Mouse (Mus musculus) stomach, postnatal 0 days (tissue): ENCODE measurements around the gene Alox5ap. TPM values are rescaled to one million over a fixed set of nuclear protein-coding genes. Genes with fewer than 3 reads are reported as not detected.
A peak's percentile ranks its signal among the peaks of the same experiment; 100 is the strongest.

Experiments used
- ATAC-seq: fragments of 200-750 bp; cut with Nextera tagmentation; 2 replicates; pipeline ENCODE4 v1.8.0; 2017; ENCODE audit not compliant: low FRiP score, low TSS enrichment
- DNase-seq: peaks from one replicate; pipeline ENCODE4 v3.0.0-alpha.2; 2016; ENCODE audit warnings: low spot score
- H3K27ac ChIP-seq: fragments of 300-500 bp; sonication (generic); replicated peaks from 2 replicates; pipeline ENCODE4 v1.5.1; 2014; ENCODE audit warnings: mild to moderate bottlenecking, control low read depth
- H3K27me3 ChIP-seq: fragments of 300-500 bp; sonication (generic); 2 replicates; pipeline ENCODE4 v1.6.1; 2014; ENCODE audit warnings: low read length; ENCODE audit not compliant: control insufficient read depth, insufficient read depth
- H3K36me3 ChIP-seq: fragments of 300-500 bp; sonication (generic); 2 replicates; pipeline ENCODE4 v1.6.1; 2014; ENCODE audit warnings: low read length, mixed read lengths; ENCODE audit not compliant: control insufficient read depth, insufficient read depth
- H3K4me1 ChIP-seq: fragments of 300-500 bp; sonication (generic); replicated peaks from 2 replicates; pipeline ENCODE4 v1.6.1; 2014; ENCODE audit warnings: antibody characterized with exemption; ENCODE audit not compliant: control insufficient read depth, insufficient read depth
- H3K4me2 ChIP-seq: fragments of 300-500 bp; sonication (generic); replicated peaks from 2 replicates; pipeline ENCODE4 v1.6.1; 2014; ENCODE audit warnings: low read depth, mild to moderate bottlenecking, control low read depth, moderate library complexity
- H3K4me3 ChIP-seq: fragments of 300-500 bp; sonication (generic); 2 replicates; pipeline ENCODE4 v1.5.1; 2014; ENCODE audit warnings: low read depth, low read length, control low read depth
- H3K9ac ChIP-seq: fragments of 300-500 bp; sonication (generic); 2 replicates; pipeline ENCODE4 v1.6.1; 2014; ENCODE audit warnings: mild to moderate bottlenecking, low read length, control low read depth, mixed read lengths
- H3K9me3 ChIP-seq: fragments of 300-500 bp; sonication (generic); 2 replicates; pipeline ENCODE4 v1.6.1; 2016; ENCODE audit warnings: low read length; ENCODE audit not compliant: control insufficient read depth
- CTCF ChIP-seq: IDR thresholded peaks from 2 replicates; pipeline ENCODE4 v1.5.1; 2016; ENCODE audit warnings: antibody characterized with exemption, low read depth, mild to moderate bottlenecking, moderate library complexity
- EP300 ChIP-seq: optimal IDR thresholded peaks from 2 replicates; pipeline ENCODE3; 2016; ENCODE audit warnings: antibody characterized with exemption
- WGBS: fragments of 180-500 bp; shearing (Covaris S2); extraction: QIAGEN DNeasy Blood & Tissue Kit; methylation state at CpG from one replicate; pipeline ENCODE4 v1.1.7; 2014; 5-methylcytosine and 5-hydroxymethylcytosine counted together
- polyA plus RNA-seq: library from polyadenylated mRNA; unstranded; fragments of >200 nt; fragmentation: Nextera tagmentation; extraction: Ambion mirVana; gene quantifications from 2 replicates; pipeline ENCODE4 v1.2.1, GENCODE M21; 2015

Gene Alox5ap
- polyA plus RNA-seq, 1 experiment from 2014 or later, result 9.3 TPM

GRCm38 (mm10) chr5:149321909-149322841 lies 57.6 kb downstream of the Alox5ap start:
- H3K27me3 ChIP-seq, result no peaks in the 10 kb centered on the region
- H3K9me3 ChIP-seq, result no peaks in the 10 kb centered on the region
- TF ChIP-seq EP300, result no peak
- peak; percentile 33; the same call in 1 of the 2 replicates for TF ChIP-seq CTCF
- ATAC-seq (no peak), DNase-seq (no peak)
- H3K4me1 ChIP-seq, result 0 out of 2 replicates have a peak, but pooled peaks cover 6% of the 10 kb centered on the region
- H3K4me3 ChIP-seq, result no peak overlapping the region
- H3K36me3 ChIP-seq, result no peaks in the 10 kb centered on the region
- H3K9ac ChIP-seq, result no peak overlapping the region
- H3K27ac ChIP-seq, result peak overlapping the region; percentile 0; the same call in 1 of the 2 replicates
- no peak overlapping the region for H3K4me2 ChIP-seq
- WGBS, result 29% methylated on average over 15 of the region's 15 CpGs

DNA sequence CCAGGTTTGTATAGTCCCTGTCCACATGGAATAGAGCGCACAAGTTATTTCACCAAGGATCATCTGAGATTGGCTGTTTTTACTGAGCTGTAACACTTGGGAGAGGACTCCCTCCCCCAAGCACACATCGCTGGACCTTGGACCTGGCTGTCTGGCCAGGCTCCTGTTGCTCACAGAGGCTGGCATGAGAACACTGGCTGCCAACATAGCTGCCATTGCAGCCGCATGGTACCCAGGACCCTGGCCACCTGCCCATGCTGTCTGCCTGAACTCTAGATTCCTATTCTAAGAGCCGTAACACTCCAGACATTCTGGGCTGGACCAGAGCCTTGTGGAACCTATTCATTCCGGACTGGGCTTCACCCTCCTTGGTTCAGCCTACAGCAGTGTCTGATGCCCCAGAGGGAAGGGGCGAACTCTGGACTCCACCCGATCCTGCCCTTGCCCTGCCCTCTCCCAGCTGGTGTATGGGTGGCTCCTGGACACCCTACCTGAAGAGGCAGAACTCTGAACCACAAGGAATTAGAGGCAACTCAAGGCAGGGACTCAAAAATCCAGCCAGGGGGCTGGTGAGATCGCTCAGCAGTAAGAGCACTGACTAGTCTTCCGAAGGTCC lies 58.5 kb downstream of the Alox5ap start:
- TF ChIP-seq CTCF (no peak), EP300 (no peak)
- DNase-seq (peak; percentile 61), ATAC-seq (peak; percentile 62; the same call in 1 of the 2 replicates)
- Histone ChIP-seq H3K27ac (no peak overlapping the region), H3K27me3 (no peaks in the 10 kb centered on the region), H3K9me3 (no peaks in the 10 kb centered on the region), H3K9ac (no peak overlapping the region), H3K36me3 (no peaks in the 10 kb centered on the region), H3K4me3 (no peak overlapping the region), H3K4me1 (0 out of 2 replicates have a peak, but pooled peaks cover 6% of the 10 kb centered on the region), H3K4me2 (no peak overlapping the region)
- WGBS, result 70% methylated on average over 9 of the region's 9 CpGs

GRCm38 (mm10) chr5:149324739-149325138 lies 60.2 kb downstream of the Alox5ap start:
- WGBS, result 81% methylated on average over 13 of the region's 13 CpGs
- DNase-seq, result no peak

DNA sequence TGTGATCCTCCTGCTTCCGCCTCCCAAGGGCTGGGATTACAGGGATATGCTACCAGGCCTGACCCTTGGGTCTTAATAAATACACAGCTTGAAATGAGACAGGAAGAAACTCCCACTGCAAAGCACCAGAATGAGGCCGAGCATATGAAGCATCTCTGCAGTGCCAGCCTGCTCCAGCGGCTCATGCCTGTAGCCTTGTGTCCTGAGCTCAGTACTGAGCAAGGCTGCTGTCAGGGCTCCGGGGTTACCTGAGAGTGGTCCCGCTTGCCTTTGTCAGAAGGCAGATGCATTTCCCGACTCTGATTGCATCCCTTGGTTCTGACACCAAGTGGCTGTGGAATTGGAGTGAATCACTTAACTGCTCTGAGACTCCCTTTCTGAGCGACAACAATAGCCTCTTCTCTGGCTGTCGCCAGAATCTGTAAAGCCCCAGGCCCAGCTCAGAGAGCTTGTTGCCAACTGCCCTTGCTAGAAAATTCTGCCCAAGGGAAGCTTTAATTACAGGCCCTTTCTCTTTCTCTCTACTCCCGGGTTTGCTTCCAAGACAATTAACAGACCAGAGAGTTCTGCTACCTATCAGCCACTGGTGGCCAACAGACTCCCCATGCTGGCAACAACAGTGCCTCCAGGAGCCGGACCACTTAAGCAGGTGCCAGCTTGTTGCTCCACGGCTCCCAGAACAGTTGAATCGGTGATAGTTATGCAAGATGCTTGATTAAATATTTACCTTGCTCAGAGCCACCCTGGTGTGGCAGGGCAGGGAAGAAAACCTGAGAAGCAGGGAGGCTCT lies 64.7 kb downstream of the Alox5ap start:
- no peak for TF ChIP-seq CTCF
- no peak for TF ChIP-seq EP300
- WGBS, result 52% methylated on average over 12 of the region's 12 CpGs
- H3K27ac ChIP-seq, result 0 out of 2 replicates have a peak overlapping the region, but pooled peaks have one; percentile 30
- H3K4me2 ChIP-seq, result no peak overlapping the region
- no peaks in the 10 kb centered on the region for H3K9me3 ChIP-seq
- no peaks in the 10 kb centered on the region for H3K36me3 ChIP-seq
- H3K4me3 ChIP-seq, result no peak overlapping the region
- H3K4me1 ChIP-seq, result 0 out of 2 replicates have a peak, but pooled peaks cover 2% of the 10 kb centered on the region
- H3K9ac ChIP-seq, result no peak overlapping the region
- ATAC-seq, result 0 out of 2 replicates have a peak, but pooled peaks have one; percentile 55
- DNase-seq, result no peak
- no peaks in the 10 kb centered on the region for H3K27me3 ChIP-seq

More at GRCm38 (mm10) chr5:149324739-149325138, 60.2 kb downstream of the Alox5ap start:
- no peak overlapping the region for H3K4me2 ChIP-seq
- TF ChIP-seq CTCF (no peak), EP300 (no peak)
- H3K27me3 ChIP-seq, result no peaks in the 10 kb centered on the region
- H3K27ac ChIP-seq, result no peak overlapping the region
- no peak for ATAC-seq
- 0 out of 2 replicates have a peak, but pooled peaks cover 9% of the 10 kb centered on the region for H3K4me1 ChIP-seq
- H3K36me3 ChIP-seq, result no peaks in the 10 kb centered on the region
- no peak overlapping the region for H3K4me3 ChIP-seq
- no peaks in the 10 kb centered on the region for H3K9me3 ChIP-seq
- H3K9ac ChIP-seq, result no peak overlapping the region

DNA sequence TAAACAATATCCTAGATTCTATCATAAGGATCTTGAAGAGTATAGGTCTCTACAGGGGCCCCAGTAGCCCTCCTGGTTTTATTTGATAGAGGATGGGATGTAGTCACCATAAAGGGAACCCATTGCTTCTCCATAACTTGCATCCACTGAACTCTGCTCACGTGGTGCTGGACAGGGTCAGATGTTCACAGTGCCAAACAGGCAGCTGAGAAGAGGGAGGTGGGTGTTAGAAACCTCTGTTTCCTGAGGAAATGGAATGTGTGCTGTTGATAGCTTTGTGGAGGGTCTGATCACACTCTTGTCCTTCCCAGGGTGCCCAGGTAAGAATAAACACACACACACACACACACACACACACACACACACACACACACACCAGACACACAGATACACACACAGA lies 66.0 kb downstream of the Alox5ap start:
- DNase-seq (no peak), ATAC-seq (no peak)
- Histone ChIP-seq H3K27ac (no peak overlapping the region), H3K9me3 (no peaks in the 10 kb centered on the region), H3K27me3 (no peaks in the 10 kb centered on the region), H3K4me1 (0 out of 2 replicates have a peak, but pooled peaks cover 2% of the 10 kb centered on the region), H3K4me2 (no peak overlapping the region), H3K4me3 (no peak overlapping the region), H3K36me3 (no peaks in the 10 kb centered on the region), H3K9ac (no peak overlapping the region)
- no peak for TF ChIP-seq CTCF
- TF ChIP-seq EP300, result no peak
- 43% methylated on average over 1 of the region's 1 CpGs for WGBS
